Comparison of ENCODE assay signal across 22 mouse cellular contexts in genomic region chr9:15206631-15207030, GRCm38 (mm10). TPM values are rescaled to one million over a fixed set of nuclear protein-coding genes. Genes with fewer than 3 reads are reported as not detected.
"Had no signal": no experiment of that assay in that cellular context is flagged by ENCODE, and none has a peak within 500 bp of the region (broad histone marks: within the 10 kb centered on the region; RNA-seq: fewer than 3 reads in every experiment).

No protein-coding gene starts in this region.

- H3K4me3 ChIP-seq: intestine, embryonic 15.5 days; layer of hippocampus, adult 2 months; limb, embryonic 10.5 days; limb, embryonic 13.5 days; midbrain, embryonic 12.5 days; midbrain, embryonic 15.5 days; myocyte; neural tube, embryonic 13.5 days had no signal

- ATAC-seq: hindbrain, embryonic 16.5 days; intestine, embryonic 15.5 days; liver, postnatal 0 days; lung, postnatal 0 days; midbrain, embryonic 15.5 days had no signal

- H3K36me3 ChIP-seq: intestine, embryonic 15.5 days; limb, embryonic 10.5 days; limb, embryonic 13.5 days; midbrain, embryonic 12.5 days; midbrain, embryonic 15.5 days; neural tube, embryonic 13.5 days had no signal

- DNase-seq: layer of hippocampus, adult 9-11 months; liver; liver, postnatal 0 days; lung, embryonic 14.5 days; right cerebral cortex, adult 18-20 months; right cerebral cortex, postnatal 14 days; right cerebral cortex, postnatal 4 days; thymus, adult 2 months; thymus, postnatal 14 days had no signal

- H3K4me1 ChIP-seq: intestine, embryonic 15.5 days; limb, embryonic 10.5 days; limb, embryonic 13.5 days; midbrain, embryonic 12.5 days; midbrain, embryonic 15.5 days; neural tube, embryonic 13.5 days had no signal

- H3K9me3 ChIP-seq: intestine, embryonic 15.5 days; limb, embryonic 10.5 days; limb, embryonic 13.5 days; midbrain, embryonic 12.5 days; midbrain, embryonic 15.5 days; neural tube, embryonic 13.5 days had no signal

- H3K27ac ChIP-seq: intestine, embryonic 15.5 days; layer of hippocampus, adult 2 months; limb, embryonic 10.5 days; limb, embryonic 13.5 days; liver, embryonic 14.5 days; macrophage; midbrain, embryonic 12.5 days; midbrain, embryonic 15.5 days; neural tube, embryonic 13.5 days; stomach, postnatal 0 days had no signal

- H3K9ac ChIP-seq: intestine, embryonic 15.5 days; limb, embryonic 13.5 days; liver, embryonic 14.5 days; liver, postnatal 0 days; lung, embryonic 14.5 days; midbrain, embryonic 12.5 days; midbrain, embryonic 15.5 days; neural tube, embryonic 13.5 days had no signal

- H3K4me2 ChIP-seq: intestine, embryonic 15.5 days; limb, embryonic 13.5 days; lung, embryonic 14.5 days; midbrain, embryonic 12.5 days; midbrain, embryonic 15.5 days; neural tube, embryonic 13.5 days had no signal

- H3K27me3 ChIP-seq: intestine, embryonic 15.5 days; limb, embryonic 13.5 days; midbrain, embryonic 12.5 days; midbrain, embryonic 15.5 days; neural tube, embryonic 13.5 days had no signal

RNA-seq across cellular contexts. Expression of gene Vstm5, which starts 32.2 kb away (rescaled TPM):
- polyA plus RNA-seq: macrophage, myocyte had no signal
